Mouse (Mus musculus): Measurements from ENCODE around the gene Zfp341. TPM values are rescaled to one million over a fixed set of nuclear protein-coding genes. Genes with fewer than 3 reads are reported as not detected.

Zfp341 gene
- total and polyA plus RNA-seq, 3 experiments: 2.7 to 4.0 (median 3.1) TPM

GRCm38 (mm10) chr2:154642005-154642459 lies 28.9 kb downstream of the Zfp341 start:
- 97% methylated on average over 9 of the region's 9 CpGs for WGBS
- intact Hi-C loops (cut with DNase I): no loop called here
- H3K79me2 ChIP-seq (replicated peaks; ENCODE audit: control insufficient read depth, insufficient read depth, low read length): no peaks in the 10 kb centered on the region
- no peak overlapping the region for H3K27ac ChIP-seq
- H3K27me3 ChIP-seq (ENCODE audit: control insufficient read depth, insufficient read depth, low read length): no peaks in the 10 kb centered on the region
- DNase-seq: no peak
- H3K4me1 ChIP-seq (ENCODE audit: control insufficient read depth, insufficient read depth, low read length): no peaks in the 10 kb centered on the region
- no peaks in the 10 kb centered on the region for H3K36me3 ChIP-seq (ENCODE audit: control insufficient read depth, insufficient read depth, low read length)
- no peak overlapping the region for H3K9ac ChIP-seq (ENCODE audit: low read depth, low read length)
- TF ChIP-seq CTCF (IDR thresholded peaks at IDR 0.05) (no peak), POLR2A (IDR thresholded peaks at IDR 0.05; ENCODE audit: insufficient read depth, low read depth, low read length) (no peak), EP300 (IDR thresholded peaks at IDR 0.05; ENCODE audit: insufficient read depth, low read depth, low read length) (no peak)
- H3K4me3 ChIP-seq: no peak overlapping the region

- DNase-seq: no peak
- Histone ChIP-seq H3K4me1 (ENCODE audit: control insufficient read depth, insufficient read depth, low read length) (no peaks in the 10 kb centered on the region), H3K27me3 (ENCODE audit: control insufficient read depth, insufficient read depth, low read length) (no peaks in the 10 kb centered on the region), H3K4me3 (no peak overlapping the region), H3K27ac (no peak overlapping the region), H3K36me3 (ENCODE audit: control insufficient read depth, insufficient read depth, low read length) (no peaks in the 10 kb centered on the region), H3K79me2 (replicated peaks; ENCODE audit: control insufficient read depth, insufficient read depth, low read length) (no peaks in the 10 kb centered on the region), H3K9ac (ENCODE audit: low read depth, low read length) (no peak overlapping the region)
- WGBS: 73% methylated on average over 6 of the region's 6 CpGs
- no peak for TF ChIP-seq EP300 (IDR thresholded peaks at IDR 0.05; ENCODE audit: insufficient read depth, low read depth, low read length)
- 0 out of 2 replicates have a peak, but pooled peaks have one; percentile 6 for TF ChIP-seq CTCF (IDR thresholded peaks at IDR 0.05)
- intact Hi-C loops (cut with DNase I): no loop called here
These were observed 29.8 kb downstream of the Zfp341 start for GRCm38 (mm10) chr2:154642712-154643385.

GRCm38 (mm10) chr2:154646634-154647033 lies 33.5 kb downstream of the Zfp341 start:
- peak; percentile 64 for TF ChIP-seq CTCF (IDR thresholded peaks at IDR 0.05)
- TF ChIP-seq POLR2A (IDR thresholded peaks at IDR 0.05; ENCODE audit: insufficient read depth, low read depth, low read length): no peak
- no peak for TF ChIP-seq EP300 (IDR thresholded peaks at IDR 0.05; ENCODE audit: insufficient read depth, low read depth, low read length)
- Histone ChIP-seq H3K4me1 (ENCODE audit: control insufficient read depth, insufficient read depth, low read length) (no peaks in the 10 kb centered on the region), H3K27ac (no peak overlapping the region), H3K36me3 (ENCODE audit: control insufficient read depth, insufficient read depth, low read length) (no peaks in the 10 kb centered on the region), H3K9ac (ENCODE audit: low read depth, low read length) (no peak overlapping the region), H3K4me3 (no peak overlapping the region), H3K79me2 (replicated peaks; ENCODE audit: control insufficient read depth, insufficient read depth, low read length) (no peaks in the 10 kb centered on the region), H3K27me3 (ENCODE audit: control insufficient read depth, insufficient read depth, low read length) (no peaks in the 10 kb centered on the region)
- 81% methylated on average over 5 of the region's 5 CpGs for WGBS
- intact Hi-C loops (cut with DNase I): loop anchor here (2.0 kb wide), 1 partner anchor 296 kb away; no protein-coding TSS in a partner anchor
- no peak for DNase-seq

- WGBS: 25% methylated on average over 3 of the region's 3 CpGs
- intact Hi-C loops (cut with DNase I): no loop called here
- H3K27ac ChIP-seq: no peak overlapping the region
- H3K9ac ChIP-seq (ENCODE audit: low read depth, low read length): no peak overlapping the region
- no peaks in the 10 kb centered on the region for H3K79me2 ChIP-seq (replicated peaks; ENCODE audit: control insufficient read depth, insufficient read depth, low read length)
- H3K4me1 ChIP-seq (ENCODE audit: control insufficient read depth, insufficient read depth, low read length): no peaks in the 10 kb centered on the region
- TF ChIP-seq EP300 (IDR thresholded peaks at IDR 0.05; ENCODE audit: insufficient read depth, low read depth, low read length) (no peak), CTCF (IDR thresholded peaks at IDR 0.05) (peak; percentile 67)
- H3K36me3 ChIP-seq (ENCODE audit: control insufficient read depth, insufficient read depth, low read length): no peaks in the 10 kb centered on the region
- H3K27me3 ChIP-seq (ENCODE audit: control insufficient read depth, insufficient read depth, low read length): no peaks in the 10 kb centered on the region
- no peak for DNase-seq
- no peak overlapping the region for H3K4me3 ChIP-seq
These were observed 35.0 kb downstream of the Zfp341 start for GRCm38 (mm10) chr2:154648086-154648485.

- Histone ChIP-seq H3K27me3 (ENCODE audit: control insufficient read depth, insufficient read depth, low read length) (no peaks in the 10 kb centered on the region), H3K9ac (ENCODE audit: low read depth, low read length) (no peak overlapping the region), H3K4me1 (ENCODE audit: control insufficient read depth, insufficient read depth, low read length) (no peaks in the 10 kb centered on the region), H3K27ac (no peak overlapping the region), H3K36me3 (ENCODE audit: control insufficient read depth, insufficient read depth, low read length) (no peaks in the 10 kb centered on the region), H3K4me3 (no peak overlapping the region), H3K79me2 (replicated peaks; ENCODE audit: control insufficient read depth, insufficient read depth, low read length) (no peaks in the 10 kb centered on the region)
- 78% methylated on average over 3 of the region's 3 CpGs for WGBS
- intact Hi-C loops (cut with DNase I): loop anchor here (5.0 kb wide), 1 partner anchor 37 kb away; no protein-coding TSS in a partner anchor
- no peak for DNase-seq
- TF ChIP-seq CTCF (IDR thresholded peaks at IDR 0.05) (no peak), EP300 (IDR thresholded peaks at IDR 0.05; ENCODE audit: insufficient read depth, low read depth, low read length) (no peak), POLR2A (IDR thresholded peaks at IDR 0.05; ENCODE audit: insufficient read depth, low read depth, low read length) (no peak)
These were observed 37.3 kb downstream of the Zfp341 start for GRCm38 (mm10) chr2:154650404-154650803.

- intact Hi-C loops (cut with DNase I): loop anchor here (5.0 kb wide), 1 partner anchor 36 kb away; no protein-coding TSS in a partner anchor
- WGBS: 55% methylated on average over 8 of the region's 8 CpGs
- no peak for DNase-seq
- Histone ChIP-seq H3K4me3 (no peak within 1 kb of the TSS), H3K36me3 (ENCODE audit: control insufficient read depth, insufficient read depth, low read length) (peaks cover 2% of the 10 kb centered on the region; the same call in 1 of the 2 replicates), H3K27ac (no peak within 1 kb of the TSS), H3K79me2 (replicated peaks; ENCODE audit: control insufficient read depth, insufficient read depth, low read length) (no peaks in the 10 kb centered on the region), H3K27me3 (ENCODE audit: control insufficient read depth, insufficient read depth, low read length) (no peaks in the 10 kb centered on the region), H3K9ac (ENCODE audit: low read depth, low read length) (no peak within 1 kb of the TSS), H3K4me1 (ENCODE audit: control insufficient read depth, insufficient read depth, low read length) (peaks cover 3% of the 10 kb centered on the region)
- TF ChIP-seq POLR2A (IDR thresholded peaks at IDR 0.05; ENCODE audit: insufficient read depth, low read depth, low read length): no peak
- no peak for TF ChIP-seq CTCF (IDR thresholded peaks at IDR 0.05)
- no peak for TF ChIP-seq EP300 (IDR thresholded peaks at IDR 0.05; ENCODE audit: insufficient read depth, low read depth, low read length)
These were observed 38.3 kb downstream of the Zfp341 start, which contains the start of gene Chmp4b for GRCm38 (mm10) chr2:154651363-154651762. Gene Chmp4b, plus strand, starts transcription at chr2:154651705.
